Mouse (Mus musculus) bone marrow macrophage, adult 2 months (primary cell): ENCODE data around the gene Peg10.

Experiments used
- CTCF ChIP-seq: IDR thresholded peaks from 2 replicates; pipeline ENCODE4 v1.5.1; 2012; ENCODE audit warnings: low read depth, mild to moderate bottlenecking, low read length, moderate library complexity
- POLR2A ChIP-seq: IDR thresholded peaks from 2 replicates; pipeline ENCODE4 v1.6.1; 2012; ENCODE audit warnings: mild to moderate bottlenecking, low read depth, low read length, borderline replicate concordance

- TF ChIP-seq CTCF (no peak), POLR2A (no peak)
These were observed 38.1 kb upstream of the Peg10 start for GRCm38 (mm10) chr6:4708971-4709370.
